Mouse (Mus musculus) mouse trophoblast stem cell (cell line): ENCODE measurements around the gene Tekt5.

Experiments used
- in situ Hi-C, 2 experiments: fragments of 300-500 bp; cut with MseI, MboI; formaldehyde crosslinking; loops; 2 replicates in 1 of 2; 3 replicates in 1 of 2; pipeline ENCODE4 v1.15.1; 2025

Tekt5 gene

GRCm38 (mm10) chr16:10384060-10384497 lies 11.2 kb downstream of the Tekt5 start:
- in situ Hi-C loops: loop anchor here in 1 of 2 experiments (25.0 kb wide), 1 partner anchor 297 kb away; no protein-coding TSS in a partner anchor

GRCm38 (mm10) chr16:10379531-10379930 lies 15.8 kb downstream of the Tekt5 start:
- in situ Hi-C loops: loop anchor here in 1 of 2 experiments (25.0 kb wide), 1 partner anchor 292 kb away; no protein-coding TSS in a partner anchor

GRCm38 (mm10) chr16:10377286-10377685 lies 18.0 kb downstream of the Tekt5 start:
- in situ Hi-C loops: loop anchor here in 1 of 2 experiments (25.0 kb wide), 1 partner anchor 290 kb away; no protein-coding TSS in a partner anchor

GRCm38 (mm10) chr16:10374254-10375011 lies 20.9 kb downstream of the Tekt5 start:
- in situ Hi-C loops: loop anchor here in 1 of 2 experiments (25.0 kb wide), 1 partner anchor 287 kb away; no protein-coding TSS in a partner anchor

- in situ Hi-C loops: no loop called here
These were observed 22.9 kb downstream of the Tekt5 start for GRCm38 (mm10) chr16:10372372-10372771.

- in situ Hi-C loops: no loop called here
These were observed 25.3 kb downstream of the Tekt5 start for GRCm38 (mm10) chr16:10369996-10370395.

- in situ Hi-C loops: no loop called here
These were observed 25.8 kb downstream of the Tekt5 start for GRCm38 (mm10) chr16:10369468-10369934.

GRCm38 (mm10) chr16:10366240-10367217 lies 28.8 kb downstream of the Tekt5 start:
- in situ Hi-C loops: no loop called here

- in situ Hi-C loops: no loop called here
These were observed 29.5 kb downstream of the Tekt5 start for GRCm38 (mm10) chr16:10365796-10366195.

- in situ Hi-C loops: no loop called here
These were observed 32.2 kb downstream of the Tekt5 start for GRCm38 (mm10) chr16:10363061-10363460.

GRCm38 (mm10) chr16:10359241-10359640 lies 36.0 kb downstream of the Tekt5 start:
- in situ Hi-C loops: no loop called here

GRCm38 (mm10) chr16:10358010-10358934 lies 37.0 kb downstream of the Tekt5 start:
- in situ Hi-C loops: no loop called here

- in situ Hi-C loops: no loop called here
These were observed 40.3 kb downstream of the Tekt5 start for GRCm38 (mm10) chr16:10355004-10355403.

- in situ Hi-C loops: no loop called here
These were observed 44.1 kb downstream of the Tekt5 start for GRCm38 (mm10) chr16:10351050-10351636.

GRCm38 (mm10) chr16:10349876-10350275 lies 45.4 kb downstream of the Tekt5 start:
- in situ Hi-C loops: no loop called here

GRCm38 (mm10) chr16:10349436-10349835 lies 45.9 kb downstream of the Tekt5 start:
- in situ Hi-C loops: no loop called here

GRCm38 (mm10) chr16:10347551-10347950 lies 47.7 kb downstream of the Tekt5 start:
- in situ Hi-C loops: no loop called here

- in situ Hi-C loops: no loop called here
These were observed 54.2 kb downstream of the Tekt5 start for GRCm38 (mm10) chr16:10341110-10341509.

GRCm38 (mm10) chr16:10339930-10340329 lies 55.4 kb downstream of the Tekt5 start:
- in situ Hi-C loops: no loop called here

- in situ Hi-C loops: no loop called here
These were observed 56.7 kb downstream of the Tekt5 start for GRCm38 (mm10) chr16:10338601-10339000.
